Mouse (Mus musculus) forebrain, embryonic 12.5 days (tissue): ENCODE data around the gene Chsy1. TPM values are rescaled to one million over a fixed set of nuclear protein-coding genes. Genes with fewer than 3 reads are reported as not detected.

Experiments
- ATAC-seq: fragments of 200-750 bp; cut with Nextera tagmentation; 2 replicates; pipeline ENCODE4 v1.8.0; 2017; ENCODE audit warnings: moderate TSS enrichment; ENCODE audit not compliant: low FRiP score
- H3K27ac ChIP-seq: fragments of 300-500 bp; sonication (generic); 2 replicates; pipeline ENCODE4 v1.5.1; 2016; ENCODE audit warnings: mild to moderate bottlenecking
- H3K27me3 ChIP-seq: fragments of 300-500 bp; sonication (generic); 2 replicates; pipeline ENCODE4 v1.6.1; 2016; ENCODE audit warnings: mild to moderate bottlenecking
- H3K36me3 ChIP-seq: fragments of 300-500 bp; sonication (generic); replicated peaks from 2 replicates; pipeline ENCODE4 v1.6.1; 2016; ENCODE audit warnings: mild to moderate bottlenecking
- H3K4me1 ChIP-seq: fragments of 300-500 bp; sonication (generic); 2 replicates; pipeline ENCODE4 v1.6.1; 2016
- H3K4me2 ChIP-seq: fragments of 300-500 bp; sonication (generic); 2 replicates; pipeline ENCODE4 v1.6.1; 2016; ENCODE audit warnings: mild to moderate bottlenecking, moderate library complexity
- H3K4me3 ChIP-seq: fragments of 300-500 bp; sonication (generic); replicated peaks from 2 replicates; pipeline ENCODE4 v1.5.1; 2016; ENCODE audit warnings: mild to moderate bottlenecking
- H3K9ac ChIP-seq: fragments of 300-500 bp; sonication (generic); 2 replicates; pipeline ENCODE4 v1.6.1; 2016; ENCODE audit warnings: mild to moderate bottlenecking
- H3K9me3 ChIP-seq: fragments of 300-500 bp; sonication (generic); 2 replicates; pipeline ENCODE4 v1.6.1; 2016
- WGBS: fragments of 180-500 bp; shearing (Covaris S2); methylation state at CpG from one replicate; pipeline ENCODE4 v1.1.7; 2016; 5-methylcytosine and 5-hydroxymethylcytosine counted together
- polyA plus RNA-seq: library from polyadenylated mRNA; unstranded; fragments of >200 nt; fragmentation: Nextera tagmentation; extraction: Ambion mirVana; gene quantifications from 2 replicates; pipeline ENCODE4 v1.2.1, GENCODE M21; 2016

The Chsy1 gene
- polyA plus RNA-seq, 1 experiment from 2014 or later = 15.9 TPM

- no peak overlapping the region for H3K4me3 ChIP-seq
- H3K27ac ChIP-seq = no peak overlapping the region
- no peak for ATAC-seq
- WGBS = 84% methylated on average over 4 of the region's 4 CpGs
- H3K36me3 ChIP-seq = peaks cover 16% of the 10 kb centered on the region
- peaks cover 34% of the 10 kb centered on the region for H3K4me1 ChIP-seq
- no peak overlapping the region for H3K9ac ChIP-seq
- no peaks in the 10 kb centered on the region for H3K9me3 ChIP-seq
- no peaks in the 10 kb centered on the region for H3K27me3 ChIP-seq
- no peak overlapping the region for H3K4me2 ChIP-seq
Measured at GRCm38 (mm10) chr7:66131776-66132421, 22.6 kb downstream of the Chsy1 start.

- no peak overlapping the region for H3K4me3 ChIP-seq
- no peaks in the 10 kb centered on the region for H3K9me3 ChIP-seq
- H3K36me3 ChIP-seq = peaks cover 15% of the 10 kb centered on the region
- H3K9ac ChIP-seq = no peak overlapping the region
- no peak overlapping the region for H3K4me2 ChIP-seq
- no peaks in the 10 kb centered on the region for H3K27me3 ChIP-seq
- 95% methylated on average over 3 of the region's 3 CpGs for WGBS
- no peak for ATAC-seq
- no peak overlapping the region for H3K27ac ChIP-seq
- H3K4me1 ChIP-seq = peaks cover 24% of the 10 kb centered on the region
Measured at GRCm38 (mm10) chr7:66134154-66134553, 24.8 kb downstream of the Chsy1 start.

GRCm38 (mm10) chr7:66135644-66136043, 26.3 kb downstream of the Chsy1 start:
- Histone ChIP-seq H3K4me3 (no peak overlapping the region), H3K9ac (no peak overlapping the region), H3K27ac (0 out of 2 replicates have a peak overlapping the region, but pooled peaks have one; percentile 43), H3K9me3 (no peaks in the 10 kb centered on the region), H3K4me2 (no peak overlapping the region), H3K36me3 (peaks cover 9% of the 10 kb centered on the region), H3K27me3 (no peaks in the 10 kb centered on the region), H3K4me1 (peaks cover 30% of the 10 kb centered on the region)
- WGBS = 83% methylated on average over 3 of the region's 3 CpGs
- no peak for ATAC-seq

GRCm38 (mm10) chr7:66136187-66136586, 26.9 kb downstream of the Chsy1 start:
- H3K9me3 ChIP-seq = no peaks in the 10 kb centered on the region
- H3K4me3 ChIP-seq = no peak overlapping the region
- peaks cover 35% of the 10 kb centered on the region for H3K4me1 ChIP-seq
- H3K27me3 ChIP-seq = no peaks in the 10 kb centered on the region
- peaks cover 5% of the 10 kb centered on the region for H3K36me3 ChIP-seq
- H3K27ac ChIP-seq = 0 out of 2 replicates have a peak overlapping the region, but pooled peaks have one; percentile 43
- no peak overlapping the region for H3K9ac ChIP-seq
- no peak for ATAC-seq
- no peak overlapping the region for H3K4me2 ChIP-seq

GRCm38 (mm10) chr7:66137309-66137708, 28.0 kb downstream of the Chsy1 start:
- H3K4me3 ChIP-seq = no peak overlapping the region

GRCm38 (mm10) chr7:66138301-66138700, 29.0 kb downstream of the Chsy1 start:
- Histone ChIP-seq H3K4me1 (peaks cover 49% of the 10 kb centered on the region), H3K36me3 (no peaks in the 10 kb centered on the region; the same call in none of the 2 replicates), H3K4me3 (no peak overlapping the region), H3K9me3 (no peaks in the 10 kb centered on the region), H3K27me3 (no peaks in the 10 kb centered on the region), H3K4me2 (no peak overlapping the region), H3K27ac (no peak overlapping the region), H3K9ac (no peak overlapping the region)
- no peak for ATAC-seq
- WGBS = 58% methylated on average over 4 of the region's 4 CpGs

More at GRCm38 (mm10) chr7:66137309-66137708, 28.0 kb downstream of the Chsy1 start:
- Histone ChIP-seq H3K4me1 (peaks cover 43% of the 10 kb centered on the region), H3K27ac (no peak overlapping the region), H3K27me3 (no peaks in the 10 kb centered on the region), H3K9me3 (no peaks in the 10 kb centered on the region), H3K9ac (no peak overlapping the region), H3K36me3 (no peaks in the 10 kb centered on the region; the same call in none of the 2 replicates), H3K4me2 (no peak overlapping the region)
- 92% methylated on average over 4 of the region's 4 CpGs for WGBS
- no peak for ATAC-seq

- H3K9me3 ChIP-seq = no peaks in the 10 kb centered on the region
- no peaks in the 10 kb centered on the region for H3K27me3 ChIP-seq
- H3K9ac ChIP-seq = no peak overlapping the region
- peaks cover 49% of the 10 kb centered on the region for H3K4me1 ChIP-seq
- ATAC-seq = no peak
- no peak overlapping the region for H3K27ac ChIP-seq
- H3K4me3 ChIP-seq = no peak overlapping the region
- no peak overlapping the region for H3K4me2 ChIP-seq
- WGBS = 90% methylated on average over 5 of the region's 5 CpGs
- no peaks in the 10 kb centered on the region; the same call in none of the 2 replicates for H3K36me3 ChIP-seq
Measured at GRCm38 (mm10) chr7:66138878-66139277, 29.6 kb downstream of the Chsy1 start.

- no peak overlapping the region for H3K4me2 ChIP-seq
- no peaks in the 10 kb centered on the region for H3K9me3 ChIP-seq
- no peak overlapping the region for H3K9ac ChIP-seq
- no peak overlapping the region for H3K4me3 ChIP-seq
- no peak for ATAC-seq
- no peaks in the 10 kb centered on the region; the same call in none of the 2 replicates for H3K36me3 ChIP-seq
- no peaks in the 10 kb centered on the region for H3K27me3 ChIP-seq
- WGBS = 80% methylated on average over 3 of the region's 3 CpGs
- no peak overlapping the region for H3K27ac ChIP-seq
- peaks cover 48% of the 10 kb centered on the region for H3K4me1 ChIP-seq
Measured at GRCm38 (mm10) chr7:66140095-66140494, 30.8 kb downstream of the Chsy1 start.

- Histone ChIP-seq H3K36me3 (no peaks in the 10 kb centered on the region; the same call in none of the 2 replicates), H3K9me3 (no peaks in the 10 kb centered on the region), H3K9ac (no peak overlapping the region), H3K4me1 (peaks cover 39% of the 10 kb centered on the region), H3K4me3 (no peak overlapping the region), H3K27me3 (no peaks in the 10 kb centered on the region), H3K4me2 (no peak overlapping the region), H3K27ac (no peak overlapping the region)
- peak; percentile 72; the same call in 1 of the 2 replicates for ATAC-seq
- WGBS = 39% methylated on average over 4 of the region's 4 CpGs
Measured at GRCm38 (mm10) chr7:66140923-66141570, 31.7 kb downstream of the Chsy1 start.

GRCm38 (mm10) chr7:66142514-66142913, 33.2 kb downstream of the Chsy1 start:
- ATAC-seq = no peak
- WGBS = 83% methylated on average over 7 of the region's 7 CpGs
- Histone ChIP-seq H3K4me1 (peaks cover 30% of the 10 kb centered on the region), H3K9ac (no peak overlapping the region), H3K4me2 (no peak overlapping the region), H3K27ac (no peak overlapping the region), H3K36me3 (no peaks in the 10 kb centered on the region; the same call in none of the 2 replicates), H3K4me3 (no peak overlapping the region), H3K9me3 (no peaks in the 10 kb centered on the region), H3K27me3 (no peaks in the 10 kb centered on the region)

GRCm38 (mm10) chr7:66144543-66144942, 35.2 kb downstream of the Chsy1 start:
- Histone ChIP-seq H3K4me3 (no peak overlapping the region), H3K4me1 (peaks cover 25% of the 10 kb centered on the region), H3K27me3 (no peaks in the 10 kb centered on the region), H3K9me3 (no peaks in the 10 kb centered on the region), H3K4me2 (no peak overlapping the region), H3K27ac (no peak overlapping the region), H3K36me3 (no peaks in the 10 kb centered on the region), H3K9ac (no peak overlapping the region)
- ATAC-seq = no peak
- 94% methylated on average over 2 of the region's 2 CpGs for WGBS

GRCm38 (mm10) chr7:66147156-66147555, 37.8 kb downstream of the Chsy1 start:
- Histone ChIP-seq H3K9ac (no peak overlapping the region), H3K4me1 (peaks cover 8% of the 10 kb centered on the region), H3K9me3 (no peaks in the 10 kb centered on the region), H3K4me2 (no peak overlapping the region), H3K36me3 (no peaks in the 10 kb centered on the region), H3K27ac (no peak overlapping the region), H3K27me3 (no peaks in the 10 kb centered on the region), H3K4me3 (no peak overlapping the region)
- WGBS = 97% methylated on average over 1 of the region's 1 CpGs
- no peak for ATAC-seq

- no peaks in the 10 kb centered on the region for H3K27me3 ChIP-seq
- H3K4me2 ChIP-seq = no peak overlapping the region
- no peak overlapping the region for H3K4me3 ChIP-seq
- H3K36me3 ChIP-seq = peaks cover 4% of the 10 kb centered on the region
- H3K27ac ChIP-seq = no peak overlapping the region
- H3K9ac ChIP-seq = no peak overlapping the region
- WGBS = 97% methylated on average over 3 of the region's 3 CpGs
- no peak for ATAC-seq
- H3K9me3 ChIP-seq = no peaks in the 10 kb centered on the region
- peaks cover 1% of the 10 kb centered on the region; the same call in 1 of the 2 replicates for H3K4me1 ChIP-seq
Measured at GRCm38 (mm10) chr7:66147816-66148215, 38.5 kb downstream of the Chsy1 start.
